Mouse (Mus musculus): ENCODE data around the gene Ucn. TPM values are rescaled to one million over a fixed set of nuclear protein-coding genes. Genes with fewer than 3 reads are reported as not detected.

Ucn gene
- polyA plus RNA-seq, 1 experiment from 2014 or later, result not detected

DNA sequence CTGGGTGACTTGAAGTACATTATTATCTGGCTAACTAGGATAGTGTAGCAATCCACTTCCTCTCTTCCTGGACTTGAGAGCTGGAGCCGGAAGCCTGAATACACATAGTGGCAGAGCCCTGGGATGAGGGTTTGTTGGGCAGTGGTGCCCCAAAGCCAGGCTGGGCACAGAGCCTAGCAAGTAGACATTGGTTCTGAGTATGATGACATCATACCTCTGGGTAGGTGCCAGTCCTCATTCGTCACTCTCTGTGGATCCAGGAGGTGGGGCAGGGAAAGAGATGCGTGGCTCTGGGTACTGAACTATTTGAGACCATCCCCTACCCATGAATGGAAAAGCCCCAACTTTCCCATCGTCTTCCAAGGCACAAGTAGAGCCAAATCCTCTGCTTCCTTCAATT, 11.2 kb upstream of the Ucn start:
- no peak overlapping the region for H3K4me2 ChIP-seq (replicated peaks; ENCODE audit: low read depth)
- DNase-seq (ENCODE audit: low spot score), result no peak
- no peak for ATAC-seq (ENCODE audit: low FRiP score, low TSS enrichment)
- H3K36me3 ChIP-seq (ENCODE audit: control insufficient read depth, insufficient read depth, low read length), result 0 out of 2 replicates have a peak, but pooled peaks cover 4% of the 10 kb centered on the region
- WGBS, result 71% methylated on average over 4 of the region's 4 CpGs
- H3K9ac ChIP-seq (ENCODE audit: low read length), result no peak overlapping the region
- H3K9me3 ChIP-seq (ENCODE audit: control insufficient read depth, low read length), result no peaks in the 10 kb centered on the region
- no peak overlapping the region for H3K4me3 ChIP-seq (ENCODE audit: low read depth, low read length)
- no peak overlapping the region for H3K27ac ChIP-seq (replicated peaks)
- H3K27me3 ChIP-seq (ENCODE audit: control insufficient read depth, insufficient read depth, low read length), result no peaks in the 10 kb centered on the region
- TF ChIP-seq CTCF (IDR thresholded peaks at IDR 0.05; ENCODE audit: low read depth) (no peak), EP300 (optimal IDR thresholded peaks at IDR 0.05) (no peak)
- peaks cover 4% of the 10 kb centered on the region; the same call in 1 of the 2 replicates for H3K4me1 ChIP-seq (replicated peaks; ENCODE audit: control insufficient read depth, insufficient read depth)

DNA sequence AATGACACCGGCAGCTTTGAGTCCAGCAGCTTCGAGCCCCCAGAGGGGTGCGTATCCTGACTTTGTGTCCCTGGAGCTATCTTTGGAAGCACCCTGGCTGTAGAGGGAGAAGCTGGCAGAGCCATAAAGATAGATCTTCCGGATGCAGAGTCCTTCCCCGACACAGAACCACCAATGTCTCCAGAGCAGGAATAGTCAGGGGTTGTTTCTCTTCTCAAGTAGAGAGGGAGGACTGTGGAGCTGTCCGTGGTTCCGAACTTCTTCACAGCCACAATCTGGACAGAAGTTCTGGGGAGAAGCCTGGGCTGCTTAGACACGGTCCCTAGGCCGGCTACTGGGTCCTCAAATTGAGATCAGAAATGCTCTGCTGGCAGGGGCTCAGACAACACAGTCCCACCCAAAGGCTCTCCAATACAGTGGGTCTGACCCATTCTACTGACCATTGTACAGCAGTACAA, 368 bp upstream of the Ucn start:
- peak; percentile 36 for DNase-seq (ENCODE audit: low spot score)
- H3K9ac ChIP-seq (ENCODE audit: low read length), result no peak overlapping the region
- no peak overlapping the region for H3K27ac ChIP-seq (replicated peaks)
- H3K4me2 ChIP-seq (replicated peaks; ENCODE audit: low read depth), result 0 out of 2 replicates have a peak overlapping the region, but pooled peaks have one; percentile 25
- WGBS, result 10% methylated on average over 9 of the region's 9 CpGs
- no peak overlapping the region for H3K4me3 ChIP-seq (ENCODE audit: low read depth, low read length)
- peaks cover 3% of the 10 kb centered on the region for H3K36me3 ChIP-seq (ENCODE audit: control insufficient read depth, insufficient read depth, low read length)
- no peak for TF ChIP-seq EP300 (optimal IDR thresholded peaks at IDR 0.05)
- TF ChIP-seq CTCF (IDR thresholded peaks at IDR 0.05; ENCODE audit: low read depth), result no peak
- peaks cover 9% of the 10 kb centered on the region for H3K27me3 ChIP-seq (ENCODE audit: control insufficient read depth, insufficient read depth, low read length)
- H3K9me3 ChIP-seq (ENCODE audit: control insufficient read depth, low read length), result no peaks in the 10 kb centered on the region
- no peaks in the 10 kb centered on the region for H3K4me1 ChIP-seq (replicated peaks; ENCODE audit: control insufficient read depth, insufficient read depth)
- ATAC-seq (ENCODE audit: low FRiP score, low TSS enrichment), result 0 out of 2 replicates have a peak, but pooled peaks have one; percentile 2

DNA sequence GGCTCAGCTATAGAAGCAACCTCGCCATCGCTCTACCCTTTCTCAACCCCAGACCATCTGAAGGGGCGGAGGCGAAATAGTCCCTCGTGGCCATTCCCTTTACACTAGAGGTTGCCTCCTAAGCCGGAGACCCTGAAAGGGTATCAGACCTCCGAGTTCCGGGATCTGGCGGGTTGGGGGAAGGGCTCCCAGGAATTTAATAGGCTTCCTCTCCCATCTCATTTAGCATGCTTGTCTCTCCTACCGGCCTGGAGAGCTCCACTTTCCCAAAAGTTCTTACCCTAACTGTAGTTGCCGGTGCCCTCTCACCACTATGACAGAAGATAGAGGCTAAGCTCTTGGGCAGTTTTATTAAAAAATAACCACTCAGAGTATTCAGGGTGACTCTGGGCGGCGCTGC, 971 bp downstream of the Ucn start:
- DNase-seq (ENCODE audit: low spot score), result no peak
- no peak for ATAC-seq (ENCODE audit: low FRiP score, low TSS enrichment)
- WGBS, result 2% methylated on average over 13 of the region's 13 CpGs
- Histone ChIP-seq H3K27me3 (ENCODE audit: control insufficient read depth, insufficient read depth, low read length) (peaks cover 9% of the 10 kb centered on the region), H3K9me3 (ENCODE audit: control insufficient read depth, low read length) (no peaks in the 10 kb centered on the region), H3K27ac (replicated peaks) (no peak overlapping the region), H3K36me3 (ENCODE audit: control insufficient read depth, insufficient read depth, low read length) (no peaks in the 10 kb centered on the region), H3K4me2 (replicated peaks; ENCODE audit: low read depth) (0 out of 2 replicates have a peak overlapping the region, but pooled peaks have one; percentile 25), H3K9ac (ENCODE audit: low read length) (no peak overlapping the region), H3K4me1 (replicated peaks; ENCODE audit: control insufficient read depth, insufficient read depth) (no peaks in the 10 kb centered on the region), H3K4me3 (ENCODE audit: low read depth, low read length) (no peak overlapping the region)
- no peak for TF ChIP-seq CTCF (IDR thresholded peaks at IDR 0.05; ENCODE audit: low read depth)
- TF ChIP-seq EP300 (optimal IDR thresholded peaks at IDR 0.05), result no peak

DNA sequence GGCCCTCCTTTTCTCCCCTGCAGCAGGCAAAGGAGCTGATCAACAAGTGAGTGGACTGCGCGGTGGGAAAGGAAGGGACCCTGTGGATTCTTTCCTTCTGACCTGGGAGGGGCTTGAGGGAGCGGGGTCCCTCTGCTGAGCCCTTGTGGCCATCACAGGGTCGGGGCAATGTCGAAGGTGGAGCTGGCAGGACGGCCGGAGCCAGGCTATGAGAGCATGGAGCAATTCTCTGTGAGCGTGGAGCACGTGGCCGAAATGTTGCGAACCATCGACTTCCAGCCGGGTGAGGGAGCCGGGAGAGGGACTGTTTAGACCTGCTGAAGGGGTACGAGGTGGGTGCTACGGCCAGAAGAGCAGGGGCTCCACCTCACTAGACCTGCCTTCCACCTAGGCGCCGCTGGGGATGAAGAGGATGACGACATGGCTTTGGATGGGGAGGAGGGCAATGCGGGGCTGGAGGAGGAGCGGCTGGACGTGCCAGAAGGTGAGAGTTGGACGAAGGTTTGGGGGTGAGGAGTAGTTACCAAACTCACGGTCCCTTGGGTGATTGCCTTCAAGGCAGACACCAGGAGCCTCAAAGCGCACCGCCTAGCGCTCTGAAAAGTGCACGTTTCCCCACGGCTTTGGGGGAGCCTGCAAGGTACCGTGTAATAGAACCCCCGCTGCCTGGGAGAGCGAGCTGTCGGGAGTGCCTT, 1.8 kb downstream of the Ucn start:
- ATAC-seq (ENCODE audit: low FRiP score, low TSS enrichment) (no peak), DNase-seq (ENCODE audit: low spot score) (no peak)
- WGBS, result 2% methylated on average over 33 of the region's 33 CpGs
- H3K4me2 ChIP-seq (replicated peaks; ENCODE audit: low read depth), result no peak overlapping the region
- no peak overlapping the region for H3K4me3 ChIP-seq (ENCODE audit: low read depth, low read length)
- H3K9ac ChIP-seq (ENCODE audit: low read length), result no peak overlapping the region
- H3K36me3 ChIP-seq (ENCODE audit: control insufficient read depth, insufficient read depth, low read length), result no peaks in the 10 kb centered on the region
- H3K9me3 ChIP-seq (ENCODE audit: control insufficient read depth, low read length), result no peaks in the 10 kb centered on the region
- TF ChIP-seq EP300 (optimal IDR thresholded peaks at IDR 0.05) (no peak), CTCF (IDR thresholded peaks at IDR 0.05; ENCODE audit: low read depth) (no peak)
- no peaks in the 10 kb centered on the region for H3K4me1 ChIP-seq (replicated peaks; ENCODE audit: control insufficient read depth, insufficient read depth)
- peaks cover 9% of the 10 kb centered on the region for H3K27me3 ChIP-seq (ENCODE audit: control insufficient read depth, insufficient read depth, low read length)
- no peak overlapping the region for H3K27ac ChIP-seq (replicated peaks)

DNA sequence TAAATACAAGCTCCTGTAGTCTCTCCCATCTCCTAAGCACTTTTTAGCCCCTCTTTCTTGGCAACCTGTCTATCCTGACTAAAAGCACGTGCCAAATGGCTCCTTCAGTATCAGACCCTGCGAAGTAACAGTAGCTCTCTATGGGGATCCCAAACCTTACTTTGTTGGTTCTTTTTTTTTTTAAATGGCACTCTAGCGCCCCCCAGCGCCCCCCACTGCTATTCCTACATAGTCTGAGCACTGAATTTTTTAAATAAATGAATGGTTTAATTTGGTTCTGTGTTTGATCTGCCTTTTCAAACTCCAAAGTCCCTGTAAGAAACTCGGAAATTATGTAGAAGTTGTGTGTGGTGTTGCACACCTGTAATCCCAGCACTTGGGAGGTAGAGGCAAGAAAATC, 12.6 kb downstream of the Ucn start:
- Histone ChIP-seq H3K36me3 (ENCODE audit: control insufficient read depth, insufficient read depth, low read length) (no peaks in the 10 kb centered on the region), H3K4me2 (replicated peaks; ENCODE audit: low read depth) (no peak overlapping the region), H3K4me1 (replicated peaks; ENCODE audit: control insufficient read depth, insufficient read depth) (no peaks in the 10 kb centered on the region), H3K9me3 (ENCODE audit: control insufficient read depth, low read length) (no peaks in the 10 kb centered on the region), H3K27ac (replicated peaks) (no peak overlapping the region), H3K9ac (ENCODE audit: low read length) (no peak overlapping the region), H3K4me3 (ENCODE audit: low read depth, low read length) (no peak overlapping the region), H3K27me3 (ENCODE audit: control insufficient read depth, insufficient read depth, low read length) (no peaks in the 10 kb centered on the region)
- no peak for ATAC-seq (ENCODE audit: low FRiP score, low TSS enrichment)
- DNase-seq (ENCODE audit: low spot score), result no peak
- peak; percentile 10; the same call in 1 of the 2 replicates for TF ChIP-seq CTCF (IDR thresholded peaks at IDR 0.05; ENCODE audit: low read depth)
- TF ChIP-seq EP300 (optimal IDR thresholded peaks at IDR 0.05), result no peak
- 36% methylated on average over 5 of the region's 5 CpGs for WGBS

DNA sequence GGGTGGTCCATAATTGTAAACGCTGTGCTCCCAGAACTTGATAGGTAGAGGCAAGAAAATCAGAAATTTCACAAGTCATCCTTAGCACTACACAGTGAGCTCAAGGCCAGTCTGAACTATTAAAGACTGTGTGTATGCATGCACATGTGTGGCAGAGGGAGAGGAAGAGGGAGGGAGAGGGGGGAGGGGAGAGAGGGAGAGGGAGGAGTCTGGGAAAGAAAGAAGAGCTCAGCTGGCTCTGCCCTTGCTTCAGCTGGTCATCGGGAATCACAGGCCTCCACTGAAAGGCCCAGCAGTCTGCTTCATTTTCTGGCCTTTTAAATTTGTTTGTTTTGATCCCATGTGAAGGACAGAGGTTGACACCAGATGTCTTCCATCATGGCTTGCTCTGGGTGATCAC, 15.1 kb downstream of the Ucn start:
- DNase-seq (ENCODE audit: low spot score), result no peak
- Histone ChIP-seq H3K9ac (ENCODE audit: low read length) (no peak overlapping the region), H3K4me2 (replicated peaks; ENCODE audit: low read depth) (no peak overlapping the region), H3K27me3 (ENCODE audit: control insufficient read depth, insufficient read depth, low read length) (no peaks in the 10 kb centered on the region), H3K36me3 (ENCODE audit: control insufficient read depth, insufficient read depth, low read length) (no peaks in the 10 kb centered on the region), H3K27ac (replicated peaks) (no peak overlapping the region), H3K9me3 (ENCODE audit: control insufficient read depth, low read length) (no peaks in the 10 kb centered on the region), H3K4me3 (ENCODE audit: low read depth, low read length) (no peak overlapping the region), H3K4me1 (replicated peaks; ENCODE audit: control insufficient read depth, insufficient read depth) (no peaks in the 10 kb centered on the region)
- TF ChIP-seq CTCF (IDR thresholded peaks at IDR 0.05; ENCODE audit: low read depth) (no peak), EP300 (optimal IDR thresholded peaks at IDR 0.05) (no peak)
- no peak for ATAC-seq (ENCODE audit: low FRiP score, low TSS enrichment)
- 43% methylated on average over 2 of the region's 2 CpGs for WGBS
